Mouse (Mus musculus) forebrain, embryonic 10.5 days (tissue): ENCODE data around the gene Nanp. TPM values are rescaled to one million over a fixed set of nuclear protein-coding genes. Genes with fewer than 3 reads are reported as not detected.

Experiments used
- DNase-seq: peaks from one replicate; pipeline ENCODE4 v3.0.0-alpha.2; 2017; ENCODE audit warnings: low spot score; ENCODE audit errors: extremely low spot score
- H3K27ac ChIP-seq: fragments of 300-500 bp; sonication (generic); 2 replicates; pipeline ENCODE4 v1.5.1; 2016; ENCODE audit warnings: mild to moderate bottlenecking
- H3K27me3 ChIP-seq: fragments of 300-500 bp; sonication (generic); 2 replicates; pipeline ENCODE4 v1.6.1; 2016; ENCODE audit warnings: mild to moderate bottlenecking; ENCODE audit not compliant: poor library complexity, severe bottlenecking
- H3K36me3 ChIP-seq: fragments of 300-500 bp; sonication (generic); replicated peaks from 2 replicates; pipeline ENCODE4 v1.6.1; 2016; ENCODE audit warnings: mild to moderate bottlenecking, moderate library complexity
- H3K4me1 ChIP-seq: fragments of 300-500 bp; sonication (generic); 2 replicates; pipeline ENCODE4 v1.6.1; 2016
- H3K4me3 ChIP-seq: fragments of 300-500 bp; sonication (generic); 2 replicates; pipeline ENCODE4 v1.5.1; 2016; ENCODE audit warnings: mild to moderate bottlenecking, moderate library complexity
- H3K9me3 ChIP-seq: fragments of 300-500 bp; sonication (generic); 2 replicates; pipeline ENCODE4 v1.6.1; 2016; ENCODE audit warnings: mild to moderate bottlenecking, moderate library complexity
- WGBS: fragments of 180-500 bp; shearing (Covaris S2); methylation state at CpG from one replicate; pipeline ENCODE4 v1.1.7; 2016; 5-methylcytosine and 5-hydroxymethylcytosine counted together
- polyA plus RNA-seq: library from polyadenylated mRNA; unstranded; fragments of >200 nt; fragmentation: Nextera tagmentation; extraction: Ambion mirVana; gene quantifications from 2 replicates; pipeline ENCODE4 v1.2.1, GENCODE M21; 2016

The Nanp gene
- polyA plus RNA-seq, 1 experiment from 2014 or later: 63.9 TPM

DNA sequence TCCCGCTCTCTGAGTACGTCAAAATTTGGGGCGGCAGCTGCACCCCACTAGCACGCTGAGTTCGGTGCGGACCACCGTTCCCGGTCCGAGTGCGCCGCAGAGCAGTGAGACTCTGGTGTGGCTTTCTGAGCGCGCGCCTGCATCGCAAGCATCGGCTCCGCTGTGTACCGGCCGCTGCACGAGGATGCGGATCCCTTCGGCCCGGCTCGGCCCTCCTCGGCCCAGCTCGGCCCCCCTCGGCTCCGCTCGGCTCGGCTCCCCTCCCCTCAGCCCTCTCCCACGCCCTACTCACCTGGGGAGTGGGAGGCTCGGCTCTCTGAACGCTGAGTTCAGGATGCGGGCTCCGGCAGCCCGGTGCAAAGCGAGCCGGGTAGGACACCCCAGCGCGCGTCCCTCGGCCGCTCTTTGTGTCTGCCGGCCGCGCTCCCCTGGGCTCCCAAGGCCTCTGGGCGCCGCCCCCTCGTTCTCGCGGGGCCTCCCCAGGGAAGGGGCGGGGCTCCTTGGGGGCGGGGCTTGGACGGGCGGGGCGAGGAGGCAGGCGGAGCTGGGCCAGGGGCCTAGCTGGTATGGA lies 30.2 kb downstream of the Nanp start:
- under 1% methylated on average over 57 of the region's 57 CpGs for WGBS
- peak overlapping the region; percentile 74 for H3K4me3 ChIP-seq
- DNase-seq: peak; percentile 85
- peak overlapping the region; percentile 94 for H3K27ac ChIP-seq
- no peaks in the 10 kb centered on the region for H3K27me3 ChIP-seq
- no peaks in the 10 kb centered on the region for H3K9me3 ChIP-seq
- peaks cover 33% of the 10 kb centered on the region for H3K4me1 ChIP-seq
- H3K36me3 ChIP-seq: no peaks in the 10 kb centered on the region

DNA sequence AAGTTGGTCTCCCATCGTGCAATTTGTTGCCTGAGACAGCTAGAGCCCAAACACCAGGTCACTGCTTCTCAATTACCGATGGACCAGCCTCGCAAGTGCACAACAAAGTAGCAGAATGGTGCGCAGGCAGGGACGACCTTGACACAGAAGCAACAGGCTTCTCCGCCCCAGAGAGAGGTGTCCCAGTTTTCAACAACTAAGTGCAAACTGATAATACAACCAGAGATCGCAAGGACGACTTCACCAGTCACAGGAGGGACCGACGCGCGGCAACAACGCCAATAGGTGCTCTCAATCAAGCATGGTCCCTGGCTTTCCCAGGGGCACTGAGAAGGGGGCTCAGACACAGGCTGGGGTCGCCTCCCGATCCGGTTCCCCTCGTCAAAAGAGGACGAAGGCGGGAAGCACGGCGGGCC lies 30.7 kb downstream of the Nanp start:
- Histone ChIP-seq H3K9me3 (no peaks in the 10 kb centered on the region), H3K36me3 (no peaks in the 10 kb centered on the region), H3K4me3 (peak overlapping the region; percentile 74), H3K27ac (peak overlapping the region; percentile 94), H3K27me3 (no peaks in the 10 kb centered on the region), H3K4me1 (peaks cover 33% of the 10 kb centered on the region)
- DNase-seq: no peak
- under 1% methylated on average over 21 of the region's 21 CpGs for WGBS

DNA sequence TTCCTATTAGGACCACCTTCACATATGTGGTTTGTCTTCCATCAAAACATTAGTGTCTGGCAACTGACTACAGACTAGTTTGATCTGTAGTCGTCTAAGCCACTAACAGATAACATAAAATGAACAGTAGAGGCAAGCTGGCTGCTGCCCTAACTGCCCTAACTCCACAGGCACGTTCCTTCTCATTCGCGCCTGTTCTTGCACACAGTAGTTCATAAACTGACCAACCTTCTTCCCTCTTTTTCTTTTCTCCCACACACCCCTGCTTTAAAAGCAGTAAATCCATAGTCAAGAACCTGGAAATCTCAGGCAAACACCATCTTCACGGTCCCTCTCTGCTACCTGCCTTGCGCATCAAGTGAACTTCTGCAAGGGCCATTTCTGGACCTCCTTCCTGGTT lies 31.2 kb downstream of the Nanp start:
- no peak for DNase-seq
- H3K27ac ChIP-seq: peak overlapping the region; percentile 94
- H3K4me3 ChIP-seq: peak overlapping the region; percentile 74
- no peaks in the 10 kb centered on the region for H3K36me3 ChIP-seq
- H3K27me3 ChIP-seq: no peaks in the 10 kb centered on the region
- WGBS: 54% methylated on average over 6 of the region's 6 CpGs
- peaks cover 33% of the 10 kb centered on the region for H3K4me1 ChIP-seq
- H3K9me3 ChIP-seq: no peaks in the 10 kb centered on the region

DNA sequence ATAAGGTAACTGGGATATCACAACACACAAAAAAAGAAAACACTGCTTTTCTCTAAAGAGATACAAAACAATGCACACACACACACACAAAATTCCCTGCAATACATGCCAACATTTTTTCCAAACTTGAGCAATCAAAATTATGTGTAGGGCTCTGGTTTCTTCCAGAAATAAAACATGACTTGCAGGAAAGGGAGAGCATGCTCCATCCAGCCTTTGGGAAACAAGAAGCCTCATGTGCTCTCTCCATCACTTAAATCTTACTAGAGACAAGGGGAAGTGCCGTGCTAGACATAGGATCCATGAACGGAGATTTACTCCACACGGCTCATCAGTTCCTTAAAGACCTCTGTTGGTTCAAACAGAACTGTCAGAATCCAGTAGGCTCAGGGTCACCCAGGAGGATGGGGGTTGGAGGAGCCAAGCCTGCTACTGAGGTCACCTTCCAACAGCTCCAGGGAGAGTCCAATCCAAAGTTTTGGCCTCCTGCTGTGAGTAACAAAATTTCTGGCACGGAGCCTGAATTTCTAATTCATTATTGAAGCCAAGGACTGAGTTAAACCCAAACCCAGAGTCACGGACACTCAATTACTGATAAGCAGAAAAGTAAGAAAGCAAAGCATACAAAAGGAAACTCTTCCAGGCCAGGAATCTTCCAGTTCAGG lies 32.8 kb downstream of the Nanp start:
- WGBS: 82% methylated on average over 5 of the region's 5 CpGs
- Histone ChIP-seq H3K4me3 (no peak overlapping the region), H3K27me3 (no peaks in the 10 kb centered on the region), H3K27ac (no peak overlapping the region), H3K9me3 (no peaks in the 10 kb centered on the region), H3K36me3 (no peaks in the 10 kb centered on the region), H3K4me1 (peaks cover 33% of the 10 kb centered on the region)
- no peak for DNase-seq

DNA sequence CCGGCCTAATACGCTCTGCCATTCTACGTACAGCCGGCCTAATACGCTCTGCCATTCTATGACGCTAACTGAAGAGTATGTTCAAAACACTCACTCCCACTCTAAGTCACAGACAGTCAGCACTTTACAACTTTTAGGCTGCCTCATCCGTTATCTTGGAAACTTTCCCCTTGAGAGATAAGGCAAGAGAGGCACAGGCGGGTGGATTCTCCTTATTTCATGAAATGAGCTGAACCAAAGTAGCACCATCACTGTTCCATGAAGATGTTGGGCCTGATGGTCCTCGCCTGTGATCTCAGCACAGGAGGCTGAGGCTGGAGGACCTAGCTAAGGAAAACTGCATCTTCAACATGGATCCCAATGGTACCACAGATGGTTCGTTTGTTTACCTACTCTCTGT lies 34.8 kb downstream of the Nanp start:
- Histone ChIP-seq H3K4me3 (no peak overlapping the region), H3K36me3 (no peaks in the 10 kb centered on the region), H3K9me3 (no peaks in the 10 kb centered on the region), H3K27ac (no peak overlapping the region), H3K27me3 (no peaks in the 10 kb centered on the region), H3K4me1 (peaks cover 36% of the 10 kb centered on the region)
- 92% methylated on average over 10 of the region's 10 CpGs for WGBS
- no peak for DNase-seq

DNA sequence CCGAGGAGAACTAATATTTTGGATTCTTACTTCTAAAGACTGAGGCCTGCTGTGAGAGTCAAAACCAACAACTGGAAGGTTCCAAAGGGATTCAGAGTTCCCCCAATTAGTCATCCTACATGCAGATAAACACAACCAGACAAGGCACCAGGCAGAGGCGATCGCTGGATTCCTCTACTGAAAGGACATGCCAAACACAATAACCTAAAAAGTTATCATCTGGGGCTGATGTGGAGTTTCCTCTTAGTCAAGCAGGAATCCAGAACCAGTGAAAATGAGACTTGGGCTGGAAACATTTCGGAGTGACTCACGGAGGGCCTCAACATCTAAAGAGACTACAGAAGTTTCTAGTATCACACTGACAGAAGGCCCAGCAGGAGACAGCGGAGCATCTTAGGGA lies 35.4 kb downstream of the Nanp start:
- Histone ChIP-seq H3K36me3 (no peaks in the 10 kb centered on the region), H3K27ac (no peak overlapping the region), H3K27me3 (no peaks in the 10 kb centered on the region), H3K9me3 (no peaks in the 10 kb centered on the region), H3K4me1 (peaks cover 38% of the 10 kb centered on the region), H3K4me3 (no peak overlapping the region)
- no peak for DNase-seq
- WGBS: 91% methylated on average over 6 of the region's 6 CpGs

DNA sequence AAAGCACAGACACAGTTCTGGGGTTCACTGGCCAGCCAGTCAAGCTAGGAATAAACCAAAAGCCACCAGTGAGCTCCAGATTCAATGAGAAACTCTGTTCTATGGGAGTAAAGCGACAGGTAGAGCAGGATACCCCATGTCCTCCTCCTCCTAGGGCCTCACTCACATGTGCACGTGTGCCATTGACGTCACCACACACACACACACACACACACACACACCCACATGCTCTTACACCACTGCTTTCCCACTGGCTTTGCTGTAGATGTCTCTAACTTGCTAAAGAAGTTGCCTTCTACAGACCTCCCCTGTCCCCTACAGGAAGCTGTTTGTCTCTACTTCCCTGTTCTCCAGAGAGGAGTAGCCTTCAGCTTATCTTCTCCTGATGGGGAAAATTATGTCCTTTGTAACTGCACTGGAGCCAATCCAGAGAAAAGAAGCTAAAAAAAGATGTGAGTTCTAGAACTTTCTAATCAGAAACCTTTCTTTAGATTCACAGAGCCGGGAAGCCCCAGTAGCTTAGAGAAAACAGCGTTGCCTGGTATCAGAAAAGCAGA lies 37.5 kb downstream of the Nanp start:
- no peak for DNase-seq
- Histone ChIP-seq H3K4me3 (no peak overlapping the region), H3K9me3 (no peaks in the 10 kb centered on the region), H3K27me3 (no peaks in the 10 kb centered on the region), H3K36me3 (peaks cover 10% of the 10 kb centered on the region), H3K4me1 (peaks cover 37% of the 10 kb centered on the region), H3K27ac (no peak overlapping the region)
- 82% methylated on average over 5 of the region's 5 CpGs for WGBS

DNA sequence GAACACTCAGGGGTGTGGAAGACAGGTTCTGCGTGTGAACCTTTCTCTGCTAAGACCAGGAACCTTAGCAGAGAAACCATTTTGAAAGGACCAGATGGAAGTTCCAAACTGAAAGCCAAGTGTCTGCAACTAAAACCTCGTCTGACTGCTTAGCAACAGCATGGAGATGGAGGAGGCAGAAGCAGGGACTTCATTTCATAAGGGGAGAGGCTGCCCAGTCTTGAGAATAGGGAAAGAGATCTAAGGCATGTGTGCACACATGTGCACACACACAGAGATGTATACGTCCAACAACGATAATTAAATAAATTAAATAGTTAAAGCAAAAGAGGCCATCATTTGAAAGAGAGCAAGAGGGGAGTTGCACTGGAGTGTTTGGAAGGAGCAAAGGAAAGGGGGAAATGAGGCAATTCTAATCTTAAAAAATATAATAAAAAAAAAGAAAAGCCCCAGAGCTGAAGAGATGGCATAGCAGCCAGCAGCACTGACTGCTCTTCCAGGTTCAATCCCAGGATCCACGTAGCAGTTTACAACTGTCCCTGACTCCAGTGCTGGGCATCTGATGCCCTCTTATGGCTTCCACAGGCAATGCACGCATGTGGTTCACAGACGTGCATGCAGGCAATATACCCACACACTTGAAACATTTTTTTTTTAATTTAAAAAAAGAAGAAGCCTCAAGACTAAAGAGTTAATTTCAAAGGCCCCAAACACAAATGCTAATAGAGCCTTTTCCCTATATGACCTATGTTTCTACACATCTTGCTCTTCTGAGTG lies 38.6 kb downstream of the Nanp start:
- H3K36me3 ChIP-seq: peaks cover 10% of the 10 kb centered on the region

DNA sequence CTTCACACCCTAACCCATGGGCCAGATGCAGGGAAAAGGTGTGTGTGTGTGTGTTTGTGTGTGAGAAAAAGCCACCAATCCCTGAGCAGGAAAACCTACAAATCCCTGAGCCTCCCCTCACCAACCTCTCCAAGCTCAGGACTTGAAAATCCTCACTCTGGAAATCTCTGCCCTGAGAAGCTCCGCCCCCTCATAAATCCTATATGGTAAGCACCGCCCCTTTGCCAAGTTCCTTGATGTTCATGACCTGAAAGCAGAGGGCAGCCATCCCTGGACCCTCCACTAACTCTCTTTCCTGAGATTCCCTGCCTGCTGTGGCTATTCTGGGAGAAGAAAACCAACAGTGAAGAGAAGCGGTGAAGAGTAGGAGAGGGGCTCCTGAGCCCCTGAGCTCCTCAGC lies 40.2 kb downstream of the Nanp start:
- Histone ChIP-seq H3K4me3 (no peak overlapping the region), H3K27me3 (no peaks in the 10 kb centered on the region), H3K36me3 (peaks cover 10% of the 10 kb centered on the region), H3K27ac (0 out of 2 replicates have a peak overlapping the region, but pooled peaks have one; percentile 48), H3K9me3 (no peaks in the 10 kb centered on the region), H3K4me1 (peaks cover 31% of the 10 kb centered on the region)
- WGBS: 66% methylated on average over 3 of the region's 3 CpGs
- DNase-seq: no peak

More for the DNA sequence above, 38.6 kb downstream of the Nanp start:
- 57% methylated on average over 7 of the region's 7 CpGs for WGBS
- Histone ChIP-seq H3K4me1 (peaks cover 31% of the 10 kb centered on the region), H3K27me3 (no peaks in the 10 kb centered on the region), H3K4me3 (no peak overlapping the region), H3K9me3 (no peaks in the 10 kb centered on the region), H3K27ac (no peak overlapping the region)
- DNase-seq: no peak

DNA sequence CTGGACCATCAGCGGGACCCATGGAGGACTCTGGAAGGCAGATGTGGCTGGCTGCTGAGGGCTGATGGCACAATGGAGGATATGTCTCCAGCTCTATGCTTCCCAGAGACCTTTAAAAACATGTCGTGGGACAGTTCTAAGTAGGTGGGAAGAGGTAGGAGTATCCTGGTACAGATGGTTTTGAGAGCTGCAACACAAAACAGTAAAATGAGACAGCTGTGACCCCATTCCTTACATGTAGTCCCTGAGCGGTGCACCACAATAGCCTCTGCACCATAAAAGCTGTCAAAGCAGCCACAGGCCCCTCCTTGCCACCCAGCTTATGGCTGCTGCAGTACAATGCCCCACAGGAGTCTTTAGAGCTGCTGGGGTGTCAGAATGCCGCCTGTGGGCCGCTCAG lies 41.6 kb downstream of the Nanp start:
- Histone ChIP-seq H3K4me3 (no peak overlapping the region), H3K27ac (peak overlapping the region; percentile 42), H3K36me3 (peaks cover 10% of the 10 kb centered on the region), H3K4me1 (peaks cover 31% of the 10 kb centered on the region), H3K27me3 (no peaks in the 10 kb centered on the region), H3K9me3 (no peaks in the 10 kb centered on the region)
- DNase-seq: no peak
- 62% methylated on average over 5 of the region's 5 CpGs for WGBS

DNA sequence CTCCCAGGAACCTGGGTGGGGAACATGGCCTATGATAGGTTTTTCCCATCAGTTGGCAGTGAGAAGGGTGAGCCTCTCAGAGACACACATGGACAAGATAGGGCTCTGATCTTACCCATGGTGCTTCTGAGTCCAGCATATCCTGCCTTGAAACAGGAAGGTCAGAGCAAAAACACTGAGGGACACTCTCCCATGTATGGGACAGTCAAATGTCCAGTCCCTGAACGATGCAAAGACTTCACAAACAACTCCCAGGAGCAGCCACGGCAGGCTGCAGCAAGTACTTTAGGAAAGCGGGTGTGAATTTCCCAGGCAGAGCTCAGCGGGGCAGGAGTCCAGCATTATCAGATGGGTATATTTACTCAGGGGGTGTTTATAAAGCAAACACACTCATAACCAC lies 43.9 kb downstream of the Nanp start:
- 87% methylated on average over 4 of the region's 4 CpGs for WGBS
- no peak overlapping the region for H3K4me3 ChIP-seq
- H3K4me1 ChIP-seq: peaks cover 26% of the 10 kb centered on the region
- H3K9me3 ChIP-seq: no peaks in the 10 kb centered on the region
- H3K27me3 ChIP-seq: no peaks in the 10 kb centered on the region
- DNase-seq: no peak
- no peak overlapping the region for H3K27ac ChIP-seq
- H3K36me3 ChIP-seq: peaks cover 17% of the 10 kb centered on the region

DNA sequence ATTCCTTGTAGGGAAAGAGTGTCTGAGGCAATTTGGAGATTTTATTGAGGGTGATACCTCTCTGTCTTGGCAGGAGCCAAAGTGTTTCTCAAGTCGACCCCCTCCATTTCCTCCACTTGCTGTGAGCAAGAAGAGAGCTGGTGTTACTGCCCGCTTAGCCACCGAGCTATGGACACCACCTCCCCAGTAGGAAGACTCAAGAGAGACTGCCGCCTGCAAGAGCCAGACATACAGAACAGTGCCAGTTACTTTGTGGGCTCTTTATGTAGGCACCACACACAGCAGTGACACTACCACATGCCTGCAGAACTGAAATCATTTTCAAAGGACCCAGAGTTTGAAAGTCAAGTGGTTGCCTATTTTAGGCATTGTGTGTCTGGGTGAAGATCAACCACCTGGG lies 48.1 kb downstream of the Nanp start:
- no peak for DNase-seq
- 92% methylated on average over 4 of the region's 4 CpGs for WGBS
- no peak overlapping the region for H3K27ac ChIP-seq

DNA sequence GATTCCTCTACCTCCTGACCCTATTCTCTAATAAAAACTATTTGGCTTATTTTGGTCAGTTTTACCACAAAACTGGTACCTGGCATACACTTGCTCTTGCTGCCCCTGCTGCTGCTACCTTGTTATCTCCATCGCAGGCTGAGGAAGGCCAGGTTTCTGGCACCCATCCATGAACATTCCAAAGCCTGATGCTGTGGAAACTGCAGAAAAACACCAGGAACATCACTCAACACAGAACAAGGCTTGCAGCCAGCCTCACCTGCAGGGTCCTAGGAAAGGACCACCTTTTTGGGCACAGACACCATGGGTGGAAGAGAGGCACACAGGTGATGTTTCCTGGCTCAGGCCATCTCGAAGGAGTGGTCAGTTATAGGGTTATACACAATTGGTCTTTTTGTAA lies 48.7 kb downstream of the Nanp start:
- H3K4me1 ChIP-seq: no peaks in the 10 kb centered on the region
- DNase-seq: no peak
- H3K4me3 ChIP-seq: no peak overlapping the region
- H3K36me3 ChIP-seq: peaks cover 21% of the 10 kb centered on the region
- no peaks in the 10 kb centered on the region for H3K27me3 ChIP-seq
- no peak overlapping the region for H3K27ac ChIP-seq
- WGBS: 91% methylated on average over 2 of the region's 2 CpGs
- 0 out of 2 replicates have a peak, but pooled peaks cover 9% of the 10 kb centered on the region for H3K9me3 ChIP-seq

More for the DNA sequence above, 48.1 kb downstream of the Nanp start:
- Histone ChIP-seq H3K4me3 (no peak overlapping the region), H3K9me3 (0 out of 2 replicates have a peak, but pooled peaks cover 9% of the 10 kb centered on the region), H3K4me1 (no peaks in the 10 kb centered on the region), H3K36me3 (peaks cover 21% of the 10 kb centered on the region), H3K27me3 (no peaks in the 10 kb centered on the region)
